Mouse (Mus musculus) forebrain, embryonic 11.5 days (tissue): ENCODE measurements around the gene Flt3. TPM values are rescaled to one million over a fixed set of nuclear protein-coding genes. Genes with fewer than 3 reads are reported as not detected.

Source experiments
- ATAC-seq: fragments of 200-750 bp; cut with Nextera tagmentation; replicated peaks from 2 replicates; pipeline ENCODE4 v1.8.0; 2017; ENCODE audit warnings: moderate TSS enrichment; ENCODE audit not compliant: low FRiP score
- DNase-seq: peaks from one replicate; pipeline ENCODE4 v3.0.0-alpha.2; 2017; ENCODE audit warnings: low spot score
- H3K27ac ChIP-seq: fragments of 300-500 bp; sonication (generic); 2 replicates; pipeline ENCODE4 v1.5.1; 2014; ENCODE audit warnings: low read depth, low read length
- H3K27me3 ChIP-seq: fragments of 300-500 bp; sonication (generic); 2 replicates; pipeline ENCODE4 v1.6.1; 2014; ENCODE audit warnings: mild to moderate bottlenecking, low read length, mixed read lengths; ENCODE audit not compliant: control insufficient read depth, insufficient read depth
- H3K36me3 ChIP-seq: fragments of 300-500 bp; sonication (generic); 2 replicates; pipeline ENCODE4 v1.6.1; 2014; ENCODE audit warnings: mild to moderate bottlenecking, low read length, moderate library complexity, mixed read lengths; ENCODE audit not compliant: control insufficient read depth, insufficient read depth
- H3K4me1 ChIP-seq: fragments of 300-500 bp; sonication (generic); replicated peaks from 2 replicates; pipeline ENCODE4 v1.6.1; 2014; ENCODE audit warnings: low read length, mixed read lengths; ENCODE audit not compliant: control insufficient read depth, insufficient read depth
- H3K4me2 ChIP-seq: fragments of 300-500 bp; sonication (generic); 2 replicates; pipeline ENCODE4 v1.6.1; 2014; ENCODE audit warnings: low read depth, mild to moderate bottlenecking, low read length, moderate library complexity, mixed read lengths; ENCODE audit not compliant: severe bottlenecking
- H3K4me3 ChIP-seq: fragments of 300-500 bp; sonication (generic); 2 replicates; pipeline ENCODE4 v1.5.1; 2014; ENCODE audit warnings: low read depth, low read length
- H3K9ac ChIP-seq: fragments of 300-500 bp; sonication (generic); 2 replicates; pipeline ENCODE4 v1.6.1; 2014; ENCODE audit warnings: low read length
- H3K9me3 ChIP-seq: fragments of 300-500 bp; sonication (generic); 2 replicates; pipeline ENCODE4 v1.6.1; 2016; ENCODE audit warnings: low read length, mixed read lengths; ENCODE audit not compliant: control insufficient read depth
- WGBS: fragments of 180-500 bp; shearing (Covaris S2); extraction: QIAGEN DNeasy Blood & Tissue Kit; methylation state at CpG from one replicate; pipeline ENCODE4 v1.1.7; 2014; 5-methylcytosine and 5-hydroxymethylcytosine counted together
- polyA plus RNA-seq: library from polyadenylated mRNA; unstranded; fragments of >200 nt; fragmentation: Nextera tagmentation; extraction: Ambion mirVana; gene quantifications from 2 replicates; pipeline ENCODE4 v1.2.1, GENCODE M21; 2014

The Flt3 gene
- polyA plus RNA-seq, 1 experiment from 2014 or later, result 0.08 TPM

DNA sequence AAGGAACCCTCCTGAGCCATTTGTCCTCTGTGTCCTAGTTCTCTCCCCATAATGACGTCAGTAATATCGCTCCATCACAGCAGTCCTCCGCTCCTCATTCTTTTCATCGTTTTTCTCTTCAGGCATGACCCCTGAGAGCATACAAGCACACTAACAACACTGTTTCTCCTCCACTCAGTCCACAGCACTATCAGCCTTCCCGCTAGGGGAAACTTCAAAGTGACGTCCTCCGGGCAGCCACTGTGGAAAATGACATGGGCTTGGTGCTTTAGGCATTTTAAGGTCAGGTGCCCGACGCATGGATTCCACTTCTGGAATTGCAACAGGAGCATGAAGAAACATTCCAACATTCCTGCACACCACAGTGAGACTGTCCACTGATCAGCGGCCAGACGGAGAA lies 735 bp upstream of the Flt3 start:
- H3K9ac ChIP-seq, result no peak overlapping the region
- peaks cover 39% of the 10 kb centered on the region for H3K27me3 ChIP-seq
- DNase-seq, result no peak
- ATAC-seq, result no peak
- no peaks in the 10 kb centered on the region for H3K9me3 ChIP-seq
- H3K4me1 ChIP-seq, result no peaks in the 10 kb centered on the region
- H3K27ac ChIP-seq, result no peak overlapping the region
- 33% methylated on average over 11 of the region's 11 CpGs for whole genome bisulfite sequencing
- H3K4me3 ChIP-seq, result no peak overlapping the region
- H3K36me3 ChIP-seq, result no peaks in the 10 kb centered on the region
- H3K4me2 ChIP-seq, result no peak overlapping the region

DNA sequence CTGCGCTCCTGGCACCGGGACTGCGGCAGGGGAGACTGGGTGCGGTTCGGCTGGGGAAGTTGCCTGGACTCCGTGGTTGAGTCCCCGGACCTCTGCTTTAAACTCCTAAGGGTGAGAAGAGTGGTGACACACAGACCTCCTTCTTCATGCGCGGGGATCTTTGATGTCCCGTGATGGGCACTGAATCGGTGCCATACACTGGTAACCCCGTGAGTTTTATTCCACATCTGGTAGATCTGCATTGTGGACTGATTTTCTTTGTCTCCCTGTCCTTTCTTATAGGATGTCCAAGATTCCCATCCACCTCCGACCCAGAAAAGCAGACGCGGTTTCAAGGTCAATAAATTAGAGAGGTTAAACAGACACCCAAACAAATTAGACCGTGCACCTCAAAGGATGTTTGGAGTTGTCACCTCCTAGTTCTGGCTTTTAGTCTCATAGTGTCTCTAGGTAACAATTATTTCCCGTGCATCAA lies 253 bp upstream of the Flt3 start:
- no peaks in the 10 kb centered on the region for H3K4me1 ChIP-seq
- no peaks in the 10 kb centered on the region for H3K9me3 ChIP-seq
- H3K36me3 ChIP-seq, result no peaks in the 10 kb centered on the region
- whole genome bisulfite sequencing, result 3% methylated on average over 17 of the region's 17 CpGs
- ATAC-seq, result 0 out of 2 replicates have a peak, but pooled peaks have one; percentile 7
- H3K9ac ChIP-seq, result no peak overlapping the region
- H3K27me3 ChIP-seq, result peaks cover 39% of the 10 kb centered on the region
- no peak overlapping the region for H3K27ac ChIP-seq
- peak overlapping the region; percentile 37 for H3K4me3 ChIP-seq
- H3K4me2 ChIP-seq, result peak overlapping the region; percentile 70
- no peak for DNase-seq

DNA sequence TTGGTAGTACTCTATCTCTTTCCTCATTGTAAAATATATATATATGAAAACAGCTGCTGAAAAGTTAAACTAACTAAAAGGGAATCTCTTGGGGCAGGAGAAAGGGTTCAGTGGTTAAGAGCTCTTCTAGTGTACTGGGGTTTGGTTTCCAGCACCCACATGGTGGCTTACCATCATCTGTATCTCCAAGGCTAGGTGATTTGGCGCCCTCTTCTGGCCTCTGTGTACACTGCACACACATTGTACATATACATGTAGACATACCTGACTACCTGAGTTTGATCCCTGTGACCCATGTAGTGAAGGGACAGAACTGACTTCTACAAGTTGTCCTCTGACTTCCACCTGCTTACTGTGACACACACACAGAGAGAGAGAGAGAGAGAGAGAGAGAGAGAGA lies 5.2 kb downstream of the Flt3 start:
- Histone ChIP-seq H3K4me1 (no peaks in the 10 kb centered on the region), H3K4me2 (no peak overlapping the region), H3K9ac (no peak overlapping the region), H3K36me3 (no peaks in the 10 kb centered on the region), H3K27me3 (peaks cover 20% of the 10 kb centered on the region), H3K9me3 (no peaks in the 10 kb centered on the region), H3K27ac (no peak overlapping the region), H3K4me3 (no peak overlapping the region)
- DNase-seq (no peak), ATAC-seq (no peak)
- WGBS, result 10% methylated on average over 1 of the region's 1 CpGs

DNA sequence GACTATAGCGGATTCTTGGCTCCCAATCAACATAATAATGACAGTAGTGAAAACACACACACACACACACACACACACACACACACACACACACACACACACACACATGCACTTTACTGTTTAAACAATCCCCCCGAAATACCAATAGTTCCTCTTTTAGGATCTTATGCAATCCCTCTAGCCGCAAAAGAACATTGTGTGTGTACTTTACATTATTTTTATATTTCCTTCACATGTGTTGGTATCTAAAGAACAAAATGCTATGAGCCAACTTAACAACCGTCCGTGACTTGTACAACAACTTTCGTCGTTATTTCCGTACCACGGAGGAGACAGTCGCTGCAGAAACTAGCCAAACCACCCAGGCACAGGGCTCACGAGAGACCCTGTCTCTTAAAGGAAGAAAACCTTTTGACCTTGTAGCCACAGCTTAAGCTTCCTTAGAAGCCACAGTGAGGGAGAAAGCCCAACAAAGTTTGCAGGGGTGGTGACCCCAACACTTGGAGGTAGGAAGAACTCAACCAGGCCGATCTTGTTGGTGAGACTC lies 7.5 kb downstream of the Flt3 start:
- H3K4me3 ChIP-seq, result no peak overlapping the region
- H3K9ac ChIP-seq, result no peak overlapping the region
- 85% methylated on average over 12 of the region's 12 CpGs for WGBS
- no peaks in the 10 kb centered on the region for H3K36me3 ChIP-seq
- no peak overlapping the region for H3K27ac ChIP-seq
- no peaks in the 10 kb centered on the region for H3K27me3 ChIP-seq
- no peaks in the 10 kb centered on the region for H3K4me1 ChIP-seq
- no peak overlapping the region for H3K4me2 ChIP-seq
- ATAC-seq (no peak), DNase-seq (no peak)
- H3K9me3 ChIP-seq, result no peaks in the 10 kb centered on the region

DNA sequence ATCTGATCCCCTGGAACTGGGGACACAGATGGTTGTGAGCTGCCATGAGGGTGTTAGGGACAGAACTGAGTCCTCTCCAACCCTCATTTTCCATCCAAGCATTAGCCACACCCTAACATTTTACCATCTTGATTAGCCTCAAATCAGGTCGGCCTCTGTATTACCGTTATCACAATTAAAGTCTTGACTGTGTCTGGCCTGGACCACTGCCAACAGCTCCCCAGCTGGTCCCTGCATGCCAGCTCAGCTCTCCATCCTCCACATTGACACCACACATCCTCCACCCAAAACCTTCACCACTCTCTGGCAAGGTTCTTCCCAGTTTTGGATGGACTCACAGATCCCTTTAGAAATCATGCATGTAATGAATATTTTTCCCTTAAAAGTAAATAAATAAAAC lies 9.5 kb downstream of the Flt3 start:
- H3K27me3 ChIP-seq, result no peaks in the 10 kb centered on the region
- DNase-seq, result no peak
- ATAC-seq, result no peak
- no peaks in the 10 kb centered on the region for H3K36me3 ChIP-seq
- H3K9ac ChIP-seq, result no peak overlapping the region
- no peak overlapping the region for H3K4me2 ChIP-seq
- no peak overlapping the region for H3K27ac ChIP-seq
- 90% methylated on average over 2 of the region's 2 CpGs for WGBS
- no peaks in the 10 kb centered on the region for H3K9me3 ChIP-seq
- no peak overlapping the region for H3K4me3 ChIP-seq
- H3K4me1 ChIP-seq, result no peaks in the 10 kb centered on the region

DNA sequence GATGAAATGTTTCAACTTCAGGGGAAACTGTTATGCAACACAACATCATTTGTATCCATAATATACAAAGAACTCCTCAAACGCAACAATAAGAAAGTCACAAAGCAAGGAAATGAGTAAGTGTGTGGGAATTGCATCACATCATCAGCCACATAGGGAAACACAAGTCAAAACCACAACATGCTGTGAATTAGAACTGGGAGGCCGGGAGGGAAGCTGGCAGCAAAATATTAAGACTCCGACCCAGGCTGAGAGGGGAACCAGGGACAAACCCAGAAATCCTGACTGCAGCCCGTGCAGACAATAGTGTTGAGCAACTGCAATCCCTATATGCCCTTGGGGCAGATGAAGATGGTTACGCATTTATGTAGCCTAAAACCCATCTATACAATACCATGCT lies 11.2 kb downstream of the Flt3 start:
- H3K4me2 ChIP-seq, result no peak overlapping the region
- H3K36me3 ChIP-seq, result no peaks in the 10 kb centered on the region
- no peaks in the 10 kb centered on the region for H3K4me1 ChIP-seq
- WGBS, result 82% methylated on average over 5 of the region's 5 CpGs
- H3K9ac ChIP-seq, result no peak overlapping the region
- no peaks in the 10 kb centered on the region for H3K9me3 ChIP-seq
- DNase-seq (no peak), ATAC-seq (no peak)
- no peaks in the 10 kb centered on the region for H3K27me3 ChIP-seq
- no peak overlapping the region for H3K4me3 ChIP-seq
- no peak overlapping the region for H3K27ac ChIP-seq

DNA sequence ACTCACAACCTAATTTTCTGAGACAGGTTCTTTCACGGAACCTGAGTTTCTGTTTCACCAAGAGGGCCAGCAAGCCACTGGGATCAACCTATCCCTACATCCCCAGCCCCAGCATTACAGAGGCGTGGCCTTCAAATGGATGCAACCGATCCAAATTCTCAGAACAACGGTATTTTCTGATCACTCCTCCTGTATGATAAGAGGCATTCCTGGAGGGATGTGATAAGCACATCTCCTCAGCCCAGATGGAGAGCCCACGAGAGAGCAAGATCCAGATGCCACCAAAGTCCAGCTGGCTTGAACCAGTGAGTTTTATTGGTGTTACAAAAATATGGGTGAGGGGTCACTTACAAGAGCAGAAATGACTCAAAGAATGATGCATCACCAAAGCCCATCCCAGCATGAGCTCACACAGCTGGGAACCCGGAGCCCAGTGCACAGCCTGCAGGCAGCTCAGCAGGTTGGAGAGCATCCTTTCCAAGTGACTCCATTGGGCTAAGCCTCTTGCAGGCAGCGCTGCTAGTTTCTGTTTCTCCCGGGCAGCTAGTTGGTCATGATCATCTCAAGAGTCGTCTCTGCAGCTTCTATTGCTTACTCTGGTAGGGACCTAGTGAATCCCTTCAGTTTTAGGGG lies 11.8 kb downstream of the Flt3 start:
- H3K4me2 ChIP-seq, result no peak overlapping the region
- no peak overlapping the region for H3K4me3 ChIP-seq
- DNase-seq, result no peak
- H3K9ac ChIP-seq, result no peak overlapping the region
- no peaks in the 10 kb centered on the region for H3K27me3 ChIP-seq
- H3K27ac ChIP-seq, result no peak overlapping the region
- WGBS, result 82% methylated on average over 9 of the region's 9 CpGs
- H3K9me3 ChIP-seq, result no peaks in the 10 kb centered on the region
- no peaks in the 10 kb centered on the region for H3K4me1 ChIP-seq
- no peak for ATAC-seq
- no peaks in the 10 kb centered on the region for H3K36me3 ChIP-seq

DNA sequence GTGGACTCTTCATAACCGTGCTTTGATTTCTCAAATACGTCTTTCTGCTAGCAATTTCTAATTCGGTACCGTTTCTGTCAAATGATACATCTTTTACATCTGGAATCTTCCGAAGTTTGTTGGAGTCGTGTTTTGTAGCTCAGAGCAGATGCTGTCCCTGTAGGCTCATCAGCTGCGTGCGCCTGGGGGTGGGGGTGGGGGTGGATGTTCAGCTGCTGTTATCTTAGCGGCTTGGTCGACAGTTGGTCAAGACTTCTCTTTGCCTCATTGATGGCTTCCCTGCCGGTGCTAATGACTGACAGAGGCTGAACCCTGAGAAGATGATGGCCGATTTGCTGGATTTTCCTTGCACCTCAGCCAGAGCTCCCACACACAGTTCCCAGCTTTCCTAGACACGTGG lies 13.4 kb downstream of the Flt3 start:
- Histone ChIP-seq H3K27ac (no peak overlapping the region), H3K4me2 (no peak overlapping the region), H3K9ac (no peak overlapping the region), H3K36me3 (no peaks in the 10 kb centered on the region), H3K4me1 (no peaks in the 10 kb centered on the region), H3K4me3 (no peak overlapping the region), H3K27me3 (no peaks in the 10 kb centered on the region), H3K9me3 (no peaks in the 10 kb centered on the region)
- WGBS, result 85% methylated on average over 13 of the region's 13 CpGs
- DNase-seq (no peak), ATAC-seq (no peak)

DNA sequence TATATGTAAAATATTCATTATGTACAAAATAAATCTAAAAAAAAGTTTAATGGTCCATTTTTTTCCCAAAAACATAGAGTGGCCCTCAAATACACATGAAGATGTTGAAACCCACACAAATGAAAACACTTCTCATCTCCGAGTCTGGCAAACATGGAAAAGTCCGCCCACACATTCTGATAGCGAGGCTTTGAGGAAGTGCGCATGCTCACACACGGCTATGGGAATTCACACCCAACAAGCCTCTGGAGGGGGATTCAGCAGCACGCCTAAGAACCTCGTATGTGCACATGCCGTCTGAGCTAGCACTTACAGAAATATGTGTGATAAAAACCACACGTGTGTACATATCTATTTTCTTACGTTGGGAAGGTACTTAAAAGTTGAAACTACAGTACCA lies 18.9 kb downstream of the Flt3 start:
- Histone ChIP-seq H3K4me2 (no peak overlapping the region), H3K27ac (no peak overlapping the region), H3K9me3 (no peaks in the 10 kb centered on the region), H3K4me1 (no peaks in the 10 kb centered on the region), H3K9ac (no peak overlapping the region), H3K27me3 (no peaks in the 10 kb centered on the region), H3K36me3 (no peaks in the 10 kb centered on the region), H3K4me3 (no peak overlapping the region)
- DNase-seq, result no peak
- 91% methylated on average over 10 of the region's 10 CpGs for WGBS
- ATAC-seq, result no peak
